Mouse (Mus musculus) layer of hippocampus, adult 9-10 months (tissue): ENCODE measurements at regions not wholly inside any gene's neighbourhood (a gene's known extent, or its start where the extent isn't known, plus 50 kb on each side); places are given as distances from the start of the nearest gene placed in this dataset.

ENCODE experiments used
- DNase-seq: peaks from one replicate; pipeline ENCODE4 v3.0.0; 2022; ENCODE audit warnings: low spot score

GRCm38 (mm10) chr13:97393456-97393855, 152.6 kb downstream of the Enc1 start:
- DNase-seq = no peak

DNA sequence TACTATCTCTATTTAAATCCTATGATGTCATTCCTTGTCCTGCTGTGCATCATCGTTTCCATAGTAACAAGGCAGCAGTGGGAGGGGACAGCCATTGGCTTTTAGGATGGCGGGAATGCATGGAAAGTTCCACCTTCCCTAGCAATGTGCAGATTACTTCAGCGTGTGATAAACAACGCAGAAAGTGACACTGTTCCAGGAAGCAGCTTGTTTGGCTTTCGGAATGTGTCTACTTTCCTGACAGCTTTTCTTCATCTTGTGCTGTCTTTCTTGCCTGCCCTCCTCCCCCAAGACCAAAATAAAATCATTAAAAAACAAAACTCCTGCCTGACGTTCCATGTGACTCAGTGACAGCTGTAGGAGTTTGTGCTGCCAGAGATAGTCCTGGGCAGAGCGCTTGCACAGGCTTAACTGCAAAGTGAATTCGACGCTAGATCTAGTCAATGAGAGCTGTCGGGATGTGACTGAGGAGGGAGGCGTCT, 149.6 kb downstream of the Enc1 start:
- DNase-seq = no peak

GRCm38 (mm10) chr13:97388851-97389479, 148.1 kb downstream of the Enc1 start:
- no peak for DNase-seq

DNA sequence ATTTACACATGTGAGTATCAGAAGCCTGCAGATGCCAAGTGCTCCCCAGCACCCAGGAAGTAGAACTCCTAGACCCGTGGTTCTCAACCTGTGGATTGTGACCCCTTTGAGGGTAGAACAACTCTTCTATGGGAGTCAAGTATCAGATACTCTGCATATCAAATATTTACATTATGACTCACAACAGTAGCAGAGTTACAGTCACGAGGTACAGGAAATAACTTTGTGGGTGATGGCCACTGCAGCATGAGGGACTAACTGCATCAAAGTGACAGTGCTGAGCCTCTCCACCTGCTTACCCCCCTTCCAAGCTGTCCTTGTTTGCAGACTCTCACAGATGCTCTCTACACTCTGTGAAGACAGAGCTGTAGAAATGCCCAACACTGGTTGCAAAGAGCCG, 145.6 kb downstream of the Enc1 start:
- no peak for DNase-seq

DNA sequence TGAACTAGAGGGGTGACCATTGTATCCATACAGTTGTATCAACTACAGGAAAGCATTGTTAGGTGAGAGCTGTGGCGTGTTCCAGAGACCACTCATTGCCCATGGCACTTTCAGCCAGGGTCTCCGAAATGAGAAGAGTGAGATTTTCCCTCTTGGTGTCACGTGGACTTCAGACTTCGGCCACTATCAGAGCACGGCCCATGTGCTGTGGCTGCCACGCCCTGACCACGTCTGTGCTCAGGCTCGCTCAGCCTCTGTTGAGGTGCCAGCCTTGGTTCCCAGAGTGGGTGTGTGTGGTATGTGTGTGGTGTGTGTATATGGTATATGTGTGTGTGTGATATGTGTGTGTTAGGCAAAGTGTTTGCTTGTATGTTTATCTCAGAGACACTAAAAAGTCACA, 144.6 kb downstream of the Enc1 start:
- DNase-seq = no peak

- no peak for DNase-seq
These were observed 143.3 kb downstream of the Enc1 start for GRCm38 (mm10) chr13:97384091-97384777.

- DNase-seq = no peak
These were observed 142.4 kb downstream of the Enc1 start for GRCm38 (mm10) chr13:97383351-97383750.

GRCm38 (mm10) chr13:97380366-97380765, 139.5 kb downstream of the Enc1 start:
- DNase-seq = no peak

DNA sequence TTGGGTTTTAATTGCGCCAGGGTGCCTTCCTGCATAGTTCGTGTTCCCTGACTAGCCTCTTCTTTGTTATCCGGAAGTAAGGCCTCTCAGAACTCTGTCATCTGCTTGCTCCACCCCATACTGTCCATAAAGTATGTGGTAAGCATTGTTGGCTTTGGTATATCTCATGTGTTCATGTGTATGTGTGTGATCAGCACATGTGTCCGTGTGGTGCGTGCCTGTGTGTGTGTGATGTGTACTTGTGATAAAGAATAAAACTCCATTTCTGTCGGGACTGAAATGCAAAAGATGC, 135.3 kb downstream of the Enc1 start:
- no peak for DNase-seq

GRCm38 (mm10) chr13:97375501-97376231, 134.8 kb downstream of the Enc1 start:
- no peak for DNase-seq

GRCm38 (mm10) chr13:97372348-97372747, 131.4 kb downstream of the Enc1 start:
- DNase-seq = no peak

DNA sequence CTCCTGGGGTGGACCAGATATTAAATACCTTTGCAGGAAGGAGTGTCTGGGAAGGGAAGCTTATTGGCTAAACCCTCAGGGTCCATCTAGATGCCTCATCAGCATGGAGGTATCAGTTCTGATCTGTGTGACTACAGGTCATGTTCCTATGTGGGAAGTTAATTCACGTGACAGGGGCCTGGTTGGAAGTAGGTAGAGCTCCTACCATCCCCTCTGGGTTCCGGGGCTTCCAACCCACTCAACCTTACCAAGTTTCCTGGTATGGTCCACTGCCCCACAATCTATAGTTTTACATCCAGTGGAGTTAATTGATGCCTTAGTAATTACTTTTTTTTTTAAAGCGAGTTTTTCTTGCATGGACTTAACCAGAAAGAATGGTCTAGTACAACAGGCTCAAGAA, 130.3 kb downstream of the Enc1 start:
- DNase-seq = no peak

GRCm38 (mm10) chr13:97366723-97367122, 125.8 kb downstream of the Enc1 start:
- DNase-seq = no peak

DNA sequence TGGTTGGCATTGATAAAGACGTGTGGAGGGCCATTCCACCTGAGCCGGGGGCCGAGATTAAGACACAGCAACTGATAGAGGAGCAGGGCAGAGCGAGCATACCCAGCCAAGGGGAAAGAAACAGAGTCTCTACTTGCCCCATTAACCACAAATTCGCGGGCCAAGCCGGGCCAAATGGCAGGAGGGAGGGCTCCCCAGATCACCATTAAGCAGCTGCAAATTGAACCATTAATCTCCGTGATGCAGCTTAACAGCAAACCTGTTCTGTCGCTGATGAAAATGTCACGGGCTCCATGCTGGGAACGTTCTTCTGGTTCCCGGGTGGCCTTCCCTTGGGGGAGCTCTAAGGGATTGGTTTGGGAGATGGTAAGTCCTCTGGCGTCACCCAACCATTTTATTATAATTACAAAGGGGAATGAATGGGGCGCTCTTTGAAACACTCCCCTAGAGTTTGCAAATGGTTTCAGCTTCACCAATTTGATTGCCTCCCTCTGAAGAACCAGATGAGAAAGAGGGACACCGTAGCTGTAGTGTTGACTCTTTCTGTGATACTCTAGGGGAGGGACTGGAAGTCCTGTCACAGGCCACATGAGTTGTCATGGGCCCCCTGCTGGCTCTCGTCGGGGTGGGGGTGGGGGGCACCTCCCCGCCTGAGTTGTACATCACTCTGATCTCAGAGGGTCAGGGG, 124.8 kb downstream of the Enc1 start:
- no peak for DNase-seq

DNA sequence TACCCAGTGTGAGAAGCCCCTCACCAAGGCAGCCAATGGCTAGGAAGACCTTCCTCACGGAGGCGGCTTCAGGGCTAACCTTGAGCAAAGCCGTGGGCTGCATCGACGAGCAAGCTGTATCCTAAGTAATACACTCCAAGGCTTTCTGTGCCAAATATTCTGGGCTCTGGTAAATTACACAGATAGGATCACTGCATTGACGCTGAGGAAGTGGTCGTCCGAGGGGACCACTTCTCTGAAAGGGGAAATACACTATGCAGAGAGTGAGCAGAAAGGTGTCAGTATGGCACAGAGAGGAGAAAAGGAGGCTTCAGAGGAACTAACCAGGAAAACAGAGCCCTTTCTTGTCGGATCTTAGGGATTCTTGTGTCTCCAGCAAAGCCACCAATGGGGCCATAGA, 124.1 kb downstream of the Enc1 start:
- DNase-seq = no peak

- no peak for DNase-seq
These were observed 122.9 kb downstream of the Enc1 start for GRCm38 (mm10) chr13:97363765-97364164.

GRCm38 (mm10) chr13:97363214-97363613, 122.3 kb downstream of the Enc1 start:
- DNase-seq = no peak

GRCm38 (mm10) chr13:97360551-97360950, 119.6 kb downstream of the Enc1 start:
- DNase-seq = no peak

- DNase-seq = no peak
These were observed 117.9 kb downstream of the Enc1 start for GRCm38 (mm10) chr13:97358781-97359305.

DNA sequence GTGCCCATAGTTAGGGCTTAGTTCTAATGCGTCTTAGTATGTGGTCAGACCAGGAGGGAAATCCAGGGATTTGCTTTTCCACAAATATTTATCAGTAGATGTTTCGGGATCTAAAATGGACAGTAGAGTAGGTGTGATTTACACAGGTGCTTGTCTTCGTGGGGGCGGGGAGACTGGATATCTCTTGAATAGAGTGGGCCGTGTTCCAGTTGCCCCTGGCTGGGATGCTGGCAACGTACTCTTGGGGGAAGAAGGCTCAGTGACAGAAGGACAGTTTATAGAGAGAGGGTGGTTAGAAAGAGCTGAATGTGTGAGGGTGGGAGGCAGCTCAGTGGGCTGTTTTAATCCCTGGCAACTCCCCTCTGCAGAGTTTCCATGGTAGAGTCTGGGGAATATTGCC, 117.4 kb downstream of the Enc1 start:
- DNase-seq = no peak

GRCm38 (mm10) chr13:97356923-97357807, 116.3 kb downstream of the Enc1 start:
- no peak for DNase-seq
